Mouse (Mus musculus) adrenal gland, adult 8-10 months (tissue): ENCODE data around the gene Sap18. TPM values are rescaled to one million over a fixed set of nuclear protein-coding genes. Genes with fewer than 3 reads are reported as not detected.
A peak's percentile ranks its signal among the peaks of the same experiment; 100 is the strongest.
"Not testable (repeated sequence)": the region's sequence is repeated elsewhere in the genome, so short reads cannot be mapped to it uniquely, and the experiment has no call there.

Experiments
- DNase-seq: peaks from one replicate; pipeline ENCODE4 v3.0.0; 2022
- microRNA-seq, 2 experiments: library from miRNA; unstranded; fragments of <30 nt; microRNA quantifications; one replicate each; pipeline ENCODE4 v1.2.0; 2022
- total RNA-seq, 4 experiments: library from RNA; stranded (reverse); gene quantifications; 2 replicates each; pipeline ENCODE4 v1.2.4; 2022

The Sap18 gene
- total RNA-seq, 4 experiments from 2014 or later, result 39.2 to 132 (median 96.1) TPM

- DNase-seq, result peak; percentile 87
Observed at GRCm38 (mm10) chr14:57825788-57826751, 28.1 kb downstream of the Sap18 start, which contains the start of the genes Ska3 and Mrpl57. Gene Ska3 (minus strand): TSS chr14:57826185. Gene Mrpl57 (plus strand): TSS chr14:57826234.

- no peak for DNase-seq
Observed at GRCm38 (mm10) chr14:57827284-57827683, 29.3 kb downstream of the Sap18 start.

- no peak for DNase-seq
Observed at GRCm38 (mm10) chr14:57833526-57833925, 35.5 kb downstream of the Sap18 start.

GRCm38 (mm10) chr14:57835157-57835556, 37.2 kb downstream of the Sap18 start:
- DNase-seq, result no peak

- DNase-seq, result no peak
Observed at GRCm38 (mm10) chr14:57844535-57844934, 46.6 kb downstream of the Sap18 start.

- not testable (repeated sequence) for DNase-seq
Observed at GRCm38 (mm10) chr14:57848061-57848460, 50.1 kb downstream of the Sap18 start.

GRCm38 (mm10) chr14:57848646-57849045, 50.7 kb downstream of the Sap18 start:
- DNase-seq, result no peak

- DNase-seq, result no peak
Observed at GRCm38 (mm10) chr14:57850330-57850729, 52.4 kb downstream of the Sap18 start.

- no peak for DNase-seq
Observed at GRCm38 (mm10) chr14:57852961-57853360, 55.0 kb downstream of the Sap18 start.

GRCm38 (mm10) chr14:57856037-57856436, 58.1 kb downstream of the Sap18 start:
- not testable (repeated sequence) for DNase-seq

Small RNAs within 50 kb of the gene (microRNA-seq; reads per million reads assigned to microRNA genes)
- 0.17 to 0.53 reads per million in 2 experiments for gene Mir3077

Other genes starting within 250 kb of the Sap18 start
- gene Eef1akmt1, start 226.6 kb upstream of the Sap18 start, total RNA-seq, result 10 to 100 TPM; 25.7 to 31.8 (median 28.9) TPM
- gene Xpo4, start 132.8 kb upstream of the Sap18 start, total RNA-seq, result 10 to 100 TPM; 35.7 to 45.2 (median 38.1) TPM
- gene Gm49361, start 52.1 kb upstream of the Sap18 start, total RNA-seq, result 1 to 10 TPM in 3 of 4 experiments, not detected in 1; 2.4 to 5.0 (median 2.6) TPM
- gene Lats2, start 39.8 kb upstream of the Sap18 start, total RNA-seq, result 10 to 100 TPM; 37.7 to 49.3 (median 44.2) TPM
- gene Ska3, start 28.0 kb downstream of the Sap18 start, total RNA-seq, result under 1 TPM in 3 of 4 experiments, not detected in 1; 0.26 to 0.87 (median 0.78) TPM
- 10 to 100 TPM; 91.3 to 100.0 (median 99.2) TPM for gene Mrpl57, start 28.1 kb downstream of the Sap18 start, total RNA-seq
- gene Zdhhc20, start 92.1 kb downstream of the Sap18 start, total RNA-seq, result 10 to 100 TPM; 43.3 to 60.0 (median 49.9) TPM
- gene Micu2, start 201.1 kb downstream of the Sap18 start, total RNA-seq, result 10 to 100 TPM; 67.9 to 83.7 (median 74.7) TPM